Mouse (Mus musculus) spleen, adult 2 months (tissue): ENCODE results near the gene Eaf2. TPM values are rescaled to one million over a fixed set of nuclear protein-coding genes. Genes with fewer than 3 reads are reported as not detected.

Experiments used
- DNase-seq, 2 experiments: peaks; one replicate each; pipeline versions ENCODE4 v3.0.0 to v3.0.0-alpha.2; 2012 to 2021; ENCODE audit warnings: low spot score in 2 of 2, low read depth in 1 of 2
- H3K27ac ChIP-seq: fragments of 200-500 bp; 2 replicates; pipeline ENCODE4 v1.5.1; 2012; ENCODE audit warnings: low read length, inconsistent platforms; ENCODE audit not compliant: insufficient read depth
- H3K27me3 ChIP-seq: fragments of 200-500 bp; 2 replicates; pipeline ENCODE4 v1.6.1; 2012; ENCODE audit warnings: mild to moderate bottlenecking, moderate library complexity, low read length, inconsistent platforms; ENCODE audit not compliant: control insufficient read depth, insufficient read depth
- H3K36me3 ChIP-seq: fragments of 200-500 bp; 2 replicates; pipeline ENCODE4 v1.6.1; 2012; ENCODE audit warnings: mild to moderate bottlenecking, low read length, inconsistent platforms; ENCODE audit not compliant: control insufficient read depth, insufficient read depth
- H3K4me1 ChIP-seq: fragments of 200-500 bp; 2 replicates; pipeline ENCODE4 v1.6.1; 2011; ENCODE audit warnings: inconsistent platforms; ENCODE audit not compliant: control insufficient read depth, insufficient read depth, insufficient read length
- H3K4me3 ChIP-seq: fragments of 200-500 bp; 2 replicates; pipeline ENCODE4 v1.5.1; 2011; ENCODE audit warnings: mild to moderate bottlenecking, inconsistent platforms; ENCODE audit not compliant: insufficient read depth, insufficient read length; ENCODE audit errors: extremely low read depth
- CTCF ChIP-seq: fragments of 200-500 bp; IDR thresholded peaks from 2 replicates; pipeline ENCODE4 v1.5.1; 2011; ENCODE audit warnings: mild to moderate bottlenecking, inconsistent platforms; ENCODE audit not compliant: insufficient read depth, insufficient read length, insufficient replicate concordance; ENCODE audit errors: extremely low read depth
- POLR2A ChIP-seq: fragments of 200-500 bp; IDR thresholded peaks from 2 replicates; pipeline ENCODE4 v1.6.1; 2011; ENCODE audit warnings: low read depth, low read length, inconsistent platforms
- WGBS: fragments of 180-500 bp; shearing (Covaris S2); methylation state at CpG from one replicate; pipeline ENCODE4 v1.1.7; 2018; 5-methylcytosine and 5-hydroxymethylcytosine counted together
- polyA plus RNA-seq: library from polyadenylated mRNA; depleted of rRNA; stranded (reverse); fragments of >200 nt; gene quantifications from 2 replicates; pipeline ENCODE4 v1.2.3, GENCODE M21; 2012

Gene Eaf2
- polyA plus RNA-seq, 1 experiment: 1.9 TPM

- no peaks in the 10 kb centered on the region for H3K36me3 ChIP-seq
- no peak overlapping the region for H3K4me3 ChIP-seq
- no peak for TF ChIP-seq CTCF
- no peak for TF ChIP-seq POLR2A
- H3K27me3 ChIP-seq: no peaks in the 10 kb centered on the region
- 80% methylated on average over 2 of the region's 2 CpGs for WGBS
- no peak for DNase-seq
- no peaks in the 10 kb centered on the region for H3K4me1 ChIP-seq
- H3K27ac ChIP-seq: no peak overlapping the region
These were observed 76.5 kb downstream of the Eaf2 start for GRCm38 (mm10) chr16:36798334-36798733.

- H3K36me3 ChIP-seq: no peaks in the 10 kb centered on the region
- TF ChIP-seq CTCF (no peak), POLR2A (no peak)
- 15% methylated on average over 2 of the region's 2 CpGs for WGBS
- DNase-seq: no peak
- H3K27ac ChIP-seq: no peak overlapping the region
- no peaks in the 10 kb centered on the region for H3K27me3 ChIP-seq
- no peak overlapping the region for H3K4me3 ChIP-seq
- H3K4me1 ChIP-seq: no peaks in the 10 kb centered on the region
These were observed 79.8 kb downstream of the Eaf2 start for GRCm38 (mm10) chr16:36794976-36795375.

GRCm38 (mm10) chr16:36790166-36790565 lies 84.6 kb downstream of the Eaf2 start:
- Histone ChIP-seq H3K27ac (no peak overlapping the region), H3K4me3 (no peak overlapping the region), H3K27me3 (no peaks in the 10 kb centered on the region), H3K36me3 (no peaks in the 10 kb centered on the region), H3K4me1 (no peaks in the 10 kb centered on the region)
- DNase-seq: no peak
- TF ChIP-seq POLR2A: no peak
- no peak for TF ChIP-seq CTCF
- WGBS: 91% methylated on average over 4 of the region's 4 CpGs

DNA sequence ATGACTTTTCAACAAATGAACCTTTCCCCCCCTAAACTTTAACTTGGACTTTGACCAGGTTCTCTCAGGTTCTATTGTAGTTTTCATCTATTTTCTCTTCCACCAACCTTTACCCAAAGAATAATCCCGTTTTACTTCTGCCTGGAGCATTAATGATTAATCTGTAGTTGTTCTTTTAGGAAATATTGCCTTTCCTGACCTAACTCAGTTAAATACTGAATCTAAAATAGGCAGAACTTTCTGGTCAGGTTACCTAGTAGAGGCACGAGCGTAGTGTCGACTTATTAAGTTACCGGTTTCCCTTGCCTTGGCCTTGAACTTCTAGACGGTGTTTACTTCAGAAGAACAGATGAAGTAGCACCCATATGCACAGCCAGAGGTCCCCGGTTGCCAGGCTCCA lies 88.3 kb downstream of the Eaf2 start:
- no peaks in the 10 kb centered on the region for H3K4me1 ChIP-seq
- H3K4me3 ChIP-seq: no peak overlapping the region
- WGBS: 92% methylated on average over 7 of the region's 7 CpGs
- TF ChIP-seq CTCF (no peak), POLR2A (no peak)
- H3K27ac ChIP-seq: no peak overlapping the region
- H3K27me3 ChIP-seq: no peaks in the 10 kb centered on the region
- DNase-seq: no peak
- H3K36me3 ChIP-seq: no peaks in the 10 kb centered on the region

- no peaks in the 10 kb centered on the region for H3K36me3 ChIP-seq
- DNase-seq: no peak
- H3K4me1 ChIP-seq: no peaks in the 10 kb centered on the region
- no peak within 1 kb of the TSS for H3K27ac ChIP-seq
- H3K4me3 ChIP-seq: no peak within 1 kb of the TSS
- TF ChIP-seq POLR2A (no peak), CTCF (no peak)
- H3K27me3 ChIP-seq: no peaks in the 10 kb centered on the region
- 77% methylated on average over 10 of the region's 10 CpGs for WGBS
These were observed 90.0 kb downstream of the Eaf2 start, which contains the start of gene Slc15a2 for GRCm38 (mm10) chr16:36784594-36785313. Gene Slc15a2 (minus strand): TSS chr16:36784962.

DNA sequence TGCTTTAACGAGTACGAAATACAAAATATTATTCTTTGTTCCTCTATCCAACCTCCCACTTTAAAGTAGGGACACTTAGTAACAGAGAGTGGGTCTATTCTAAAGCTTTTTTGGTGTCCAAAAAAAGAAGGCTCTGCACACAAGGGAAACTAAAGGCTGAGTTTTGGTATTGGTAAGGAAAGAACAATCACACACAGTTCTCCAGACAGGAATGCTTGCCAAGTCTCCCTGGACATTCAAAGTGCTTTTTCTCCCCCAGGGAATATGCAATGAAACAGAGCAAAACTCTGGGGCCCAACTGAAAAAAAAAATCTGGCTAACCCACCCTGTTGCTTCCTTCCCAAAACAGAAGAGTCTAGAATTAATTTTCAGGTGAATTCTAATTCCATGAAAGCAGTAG lies 90.7 kb downstream of the Eaf2 start:
- Histone ChIP-seq H3K36me3 (no peaks in the 10 kb centered on the region), H3K4me1 (no peaks in the 10 kb centered on the region), H3K27me3 (no peaks in the 10 kb centered on the region), H3K4me3 (no peak overlapping the region), H3K27ac (no peak overlapping the region)
- TF ChIP-seq POLR2A (no peak), CTCF (no peak)
- DNase-seq: no peak
- WGBS: 91% methylated on average over 2 of the region's 2 CpGs

GRCm38 (mm10) chr16:36775658-36776057 lies 99.1 kb downstream of the Eaf2 start:
- H3K4me3 ChIP-seq: no peak overlapping the region
- no peak for TF ChIP-seq CTCF
- TF ChIP-seq POLR2A: no peak
- no peaks in the 10 kb centered on the region for H3K4me1 ChIP-seq
- H3K36me3 ChIP-seq: no peaks in the 10 kb centered on the region
- WGBS: 83% methylated on average over 6 of the region's 6 CpGs
- no peak overlapping the region for H3K27ac ChIP-seq
- no peak for DNase-seq
- H3K27me3 ChIP-seq: no peaks in the 10 kb centered on the region
